Mouse (Mus musculus) urinary bladder, adult 18-20 months (tissue): ENCODE results near the gene Grik4.

Source experiments
- DNase-seq, 2 experiments: peaks; one replicate each; pipeline ENCODE4 v3.0.0; 2022; ENCODE audit warnings: low spot score in 2 of 2, mixed read lengths in 2 of 2

The Grik4 gene

GRCm38 (mm10) chr9:42672982-42673381, 271.3 kb downstream of the Grik4 start:
- DNase-seq = no peak

- DNase-seq = no peak
These were observed 273.7 kb downstream of the Grik4 start for GRCm38 (mm10) chr9:42670619-42671018.

GRCm38 (mm10) chr9:42661481-42661880, 282.8 kb downstream of the Grik4 start:
- DNase-seq = no peak

- no peak for DNase-seq
These were observed 291.5 kb downstream of the Grik4 start for GRCm38 (mm10) chr9:42652756-42653155.

GRCm38 (mm10) chr9:42652309-42652708, 292.0 kb downstream of the Grik4 start:
- no peak for DNase-seq

- no peak for DNase-seq
These were observed 294.4 kb downstream of the Grik4 start for GRCm38 (mm10) chr9:42649872-42650271.

- no peak for DNase-seq
These were observed 296.2 kb downstream of the Grik4 start for GRCm38 (mm10) chr9:42648051-42648450.

- DNase-seq = no peak
These were observed 296.7 kb downstream of the Grik4 start for GRCm38 (mm10) chr9:42647596-42647995.

- DNase-seq = no peak
These were observed 297.5 kb downstream of the Grik4 start for GRCm38 (mm10) chr9:42646821-42647220.

- DNase-seq = no peak
These were observed 299.1 kb downstream of the Grik4 start for GRCm38 (mm10) chr9:42645161-42645560.

GRCm38 (mm10) chr9:42642821-42643220, 301.5 kb downstream of the Grik4 start:
- no peak for DNase-seq

- no peak for DNase-seq
These were observed 302.7 kb downstream of the Grik4 start for GRCm38 (mm10) chr9:42641550-42642117.

- DNase-seq = no peak
These were observed 307.8 kb downstream of the Grik4 start for GRCm38 (mm10) chr9:42636446-42636845.

- DNase-seq = no peak
These were observed 312.8 kb downstream of the Grik4 start for GRCm38 (mm10) chr9:42631479-42631878.

GRCm38 (mm10) chr9:42627634-42628033, 316.7 kb downstream of the Grik4 start:
- DNase-seq = no peak

GRCm38 (mm10) chr9:42627146-42627545, 317.1 kb downstream of the Grik4 start:
- DNase-seq = no peak

- DNase-seq = no peak
These were observed 318.0 kb downstream of the Grik4 start for GRCm38 (mm10) chr9:42626226-42626775.

- DNase-seq = no peak
These were observed 329.9 kb downstream of the Grik4 start for GRCm38 (mm10) chr9:42614409-42614808.

GRCm38 (mm10) chr9:42613827-42614226, 330.5 kb downstream of the Grik4 start:
- no peak for DNase-seq

- DNase-seq = no peak
These were observed 331.8 kb downstream of the Grik4 start for GRCm38 (mm10) chr9:42612482-42612991.

- no peak for DNase-seq
These were observed 342.8 kb downstream of the Grik4 start for GRCm38 (mm10) chr9:42601445-42601844.

GRCm38 (mm10) chr9:42597525-42597924, 346.8 kb downstream of the Grik4 start:
- DNase-seq = no peak

- DNase-seq = no peak
These were observed 365.8 kb downstream of the Grik4 start for GRCm38 (mm10) chr9:42578511-42578910.

GRCm38 (mm10) chr9:42578106-42578505, 366.2 kb downstream of the Grik4 start:
- DNase-seq = no peak
